Mouse (Mus musculus) liver, postnatal 0 days (tissue): Measurements from ENCODE around the gene Zfp583. TPM values are rescaled to one million over a fixed set of nuclear protein-coding genes. Genes with fewer than 3 reads are reported as not detected.

Source experiments
- ATAC-seq: fragments of 200-750 bp; cut with Nextera tagmentation; 2 replicates; pipeline ENCODE4 v1.8.0; 2017; ENCODE audit warnings: mild to moderate bottlenecking, moderate library complexity
- DNase-seq: peaks from one replicate; pipeline ENCODE4 v3.0.0-alpha.2; 2016
- H3K27ac ChIP-seq: fragments of 300-500 bp; sonication (generic); 2 replicates; pipeline ENCODE4 v1.5.1; 2014; ENCODE audit warnings: antibody characterized with exemption, moderate library complexity, mild to moderate bottlenecking, low read depth
- H3K27me3 ChIP-seq: fragments of 300-500 bp; sonication (generic); 2 replicates; pipeline ENCODE4 v1.6.1; 2014; ENCODE audit warnings: low read length, control low read depth, mixed read lengths; ENCODE audit not compliant: insufficient read depth
- H3K36me3 ChIP-seq: fragments of 300-500 bp; sonication (generic); replicated peaks from 2 replicates; pipeline ENCODE4 v1.6.1; 2014; ENCODE audit warnings: mild to moderate bottlenecking, control low read depth, low read length, moderate library complexity, mixed read lengths; ENCODE audit not compliant: insufficient read depth
- H3K4me1 ChIP-seq: fragments of 300-500 bp; sonication (generic); 2 replicates; pipeline ENCODE4 v1.6.1; 2014; ENCODE audit warnings: antibody characterized with exemption, mild to moderate bottlenecking, control low read depth; ENCODE audit not compliant: insufficient read depth
- H3K4me2 ChIP-seq: fragments of 300-500 bp; sonication (generic); 2 replicates; pipeline ENCODE4 v1.6.1; 2014; ENCODE audit warnings: low read depth, mild to moderate bottlenecking, low read length, moderate library complexity, mixed read lengths
- H3K4me3 ChIP-seq: fragments of 300-500 bp; sonication (generic); 2 replicates; pipeline ENCODE4 v1.5.1; 2014; ENCODE audit warnings: low read depth, low read length
- H3K9ac ChIP-seq: fragments of 300-500 bp; sonication (generic); replicated peaks from 2 replicates; pipeline ENCODE4 v1.6.1; 2014; ENCODE audit warnings: mild to moderate bottlenecking, moderate library complexity
- H3K9me3 ChIP-seq: fragments of 300-500 bp; sonication (generic); 2 replicates; pipeline ENCODE4 v1.6.1; 2016; ENCODE audit warnings: mild to moderate bottlenecking, control low read depth, low read length, mixed read lengths
- CTCF ChIP-seq: sonication (generic); IDR thresholded peaks from 2 replicates; pipeline ENCODE4 v1.5.1; 2016; ENCODE audit warnings: antibody characterized with exemption, low read depth
- EP300 ChIP-seq: IDR thresholded peaks from 2 replicates; pipeline ENCODE4 v1.6.1; 2016; ENCODE audit warnings: antibody characterized with exemption, low read depth, mild to moderate bottlenecking
- WGBS: fragments of 180-500 bp; shearing (Covaris S2); extraction: QIAGEN DNeasy Blood & Tissue Kit; methylation state at CpG from one replicate; pipeline ENCODE4 v1.1.7; 2014; ENCODE audit not compliant: insufficient replicate concordance; 5-methylcytosine and 5-hydroxymethylcytosine counted together
- polyA plus RNA-seq: library from polyadenylated mRNA; unstranded; fragments of >200 nt; fragmentation: Nextera tagmentation; extraction: Ambion mirVana; gene quantifications from 2 replicates; pipeline ENCODE4 v1.2.1, GENCODE M21; 2015

Gene Zfp583
- polyA plus RNA-seq, 1 experiment from 2014 or later = 0.36 TPM

DNA sequence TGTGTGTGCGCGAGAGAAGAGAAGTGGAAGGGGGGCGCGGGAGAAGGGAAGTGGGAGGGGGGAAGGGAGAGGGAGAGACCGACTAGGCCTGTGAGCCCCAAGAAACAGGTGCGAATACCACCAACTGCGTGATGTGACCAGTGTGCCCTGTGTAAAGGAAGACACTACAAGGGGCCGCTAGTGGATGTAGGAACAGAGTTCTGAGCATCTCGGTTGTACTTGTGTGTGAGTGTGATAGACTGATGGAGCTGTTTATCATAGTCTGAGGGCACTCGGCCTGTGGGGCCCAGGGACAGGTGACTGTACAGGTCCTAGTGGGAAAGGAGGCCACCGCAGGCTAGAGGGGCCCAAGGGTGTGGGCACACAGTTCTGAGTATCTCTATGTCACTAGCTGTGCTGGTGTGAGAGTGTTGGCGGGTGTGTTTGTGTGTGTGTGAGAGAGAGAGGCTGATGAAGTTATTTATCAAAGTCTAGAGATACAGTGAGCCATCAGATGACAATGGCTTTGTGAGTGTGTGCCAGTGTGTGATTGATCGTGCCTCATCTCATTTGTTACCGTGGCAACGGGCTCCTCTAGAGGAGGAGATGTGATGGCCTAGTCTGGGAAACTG is 44.1 kb downstream of the Zfp583 start:
- ATAC-seq (peak; percentile 4; the same call in 1 of the 2 replicates), DNase-seq (peak; percentile 24)
- Histone ChIP-seq H3K4me1 (peaks cover 4% of the 10 kb centered on the region), H3K9ac (peak overlapping the region; percentile 46), H3K4me3 (peak overlapping the region; percentile 61), H3K9me3 (no peaks in the 10 kb centered on the region), H3K36me3 (no peaks in the 10 kb centered on the region; the same call in 1 of the 2 replicates), H3K27me3 (no peaks in the 10 kb centered on the region), H3K4me2 (peak overlapping the region; percentile 89), H3K27ac (no peak overlapping the region)
- 29% methylated on average over 15 of the region's 15 CpGs for WGBS
- TF ChIP-seq EP300 (no peak), CTCF (no peak)

DNA sequence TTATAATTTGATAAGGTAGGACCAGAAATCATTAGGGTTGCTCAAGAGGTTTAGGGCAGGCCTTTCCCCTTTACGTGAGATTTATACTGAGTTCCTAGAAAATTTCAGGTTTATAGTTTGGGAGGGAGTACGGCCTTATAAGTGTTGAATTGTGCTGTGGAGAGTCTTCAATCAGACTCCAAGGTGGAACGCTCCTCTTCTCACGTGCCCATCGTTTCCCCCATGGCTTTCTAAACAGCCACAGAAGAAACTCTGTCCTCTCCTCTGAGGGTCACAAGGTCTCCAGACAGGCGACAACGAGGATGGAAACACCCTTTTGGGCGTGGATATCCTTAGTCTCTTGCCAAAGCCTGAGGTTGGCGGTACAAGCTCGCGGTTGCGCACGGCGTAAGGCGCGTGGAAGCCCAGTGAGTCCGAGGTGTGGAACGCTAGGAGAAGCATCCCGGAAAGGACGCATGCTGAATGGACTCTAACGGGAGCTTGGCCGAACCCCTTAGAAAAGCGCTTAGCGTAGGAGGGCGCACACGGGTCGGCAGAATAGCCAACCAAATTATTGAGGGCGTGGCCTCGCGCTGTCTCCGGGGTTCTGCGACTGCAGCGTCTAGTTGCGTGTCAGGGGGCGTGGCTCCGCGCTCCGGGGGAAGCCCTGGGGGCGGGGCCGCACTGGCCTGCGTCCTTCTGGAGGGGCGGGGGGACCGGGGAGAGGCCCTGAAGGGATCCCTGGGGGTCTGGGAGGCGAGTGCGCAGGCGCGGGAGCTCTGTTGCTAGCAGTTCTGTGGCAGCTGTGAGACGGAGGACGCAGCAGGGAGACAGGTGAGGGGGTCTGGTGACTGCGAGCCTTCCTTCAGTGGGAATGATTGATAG is 45.0 kb downstream of the Zfp583 start, which contains the start of gene Zfp667:
TSS of gene Zfp667 (plus strand) at position 738 of the 864 bp plus-strand sequence.
- Histone ChIP-seq H3K9me3 (no peaks in the 10 kb centered on the region), H3K9ac (peak within 1 kb of the TSS; percentile 46), H3K4me1 (peaks cover 4% of the 10 kb centered on the region), H3K27me3 (no peaks in the 10 kb centered on the region), H3K27ac (peak within 1 kb of the TSS; percentile 49; the same call in 1 of the 2 replicates), H3K4me2 (peak within 1 kb of the TSS; percentile 89), H3K4me3 (peak within 1 kb of the TSS; percentile 61), H3K36me3 (no peaks in the 10 kb centered on the region; the same call in 1 of the 2 replicates)
- TF ChIP-seq CTCF (no peak; the same call in 1 of the 2 replicates), EP300 (no peak)
- ATAC-seq (peak; percentile 85), DNase-seq (peak; percentile 96)
- WGBS = 3% methylated on average over 39 of the region's 50 CpGs

DNA sequence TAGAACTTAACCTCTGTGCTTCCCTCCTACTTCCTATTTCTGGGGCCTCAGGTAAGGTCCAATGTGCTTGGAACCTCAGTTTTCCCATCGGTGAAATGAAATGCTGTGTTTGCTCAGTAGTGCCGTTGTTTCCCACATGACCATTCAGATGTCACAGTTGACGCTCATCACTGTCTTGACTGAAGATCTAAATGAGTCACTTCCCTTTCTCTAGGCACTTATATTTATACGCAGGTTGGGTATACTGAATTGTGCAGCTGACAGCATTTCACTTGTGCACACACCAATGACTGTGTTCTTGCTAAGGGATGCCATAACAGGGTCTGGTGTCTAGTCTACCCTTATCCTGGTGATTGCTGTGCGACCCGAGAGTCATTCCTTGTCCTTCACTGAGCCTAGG is 45.7 kb downstream of the Zfp583 start:
- Histone ChIP-seq H3K9me3 (no peaks in the 10 kb centered on the region), H3K9ac (no peak overlapping the region), H3K27me3 (no peaks in the 10 kb centered on the region), H3K4me2 (peak overlapping the region; percentile 89; the same call in 1 of the 2 replicates), H3K36me3 (no peaks in the 10 kb centered on the region; the same call in 1 of the 2 replicates), H3K4me3 (no peak overlapping the region), H3K27ac (no peak overlapping the region), H3K4me1 (peaks cover 4% of the 10 kb centered on the region)
- 65% methylated on average over 6 of the region's 6 CpGs for WGBS
- TF ChIP-seq CTCF (no peak), EP300 (no peak)
- DNase-seq (no peak), ATAC-seq (no peak)

DNA sequence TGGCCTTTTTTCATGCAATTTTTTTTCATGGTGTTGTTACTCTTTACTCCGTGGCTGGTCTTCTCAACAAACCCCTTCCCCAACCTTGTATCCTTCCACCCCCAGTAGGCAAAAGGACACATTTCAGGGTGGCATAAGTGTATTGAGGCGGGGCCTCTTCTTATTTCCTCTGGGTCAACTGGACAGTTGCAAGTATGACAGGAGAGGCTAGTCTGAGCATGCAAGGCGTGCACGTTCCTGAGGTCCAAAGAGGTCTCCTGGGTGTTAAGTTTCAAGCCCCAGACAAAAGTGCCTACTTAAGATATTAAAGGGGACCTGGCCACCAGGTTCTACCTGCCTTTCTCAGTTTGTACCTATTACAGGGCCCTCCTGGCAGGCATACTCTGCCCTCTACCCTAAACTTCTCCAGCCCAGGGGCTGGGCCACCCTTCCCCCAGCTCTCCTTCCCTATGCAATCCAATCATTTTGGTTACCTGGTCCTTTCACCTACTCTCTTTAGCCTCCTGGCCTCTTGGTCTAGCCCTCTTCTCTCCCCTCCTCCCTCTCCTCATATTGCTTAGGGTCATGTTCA is 46.6 kb downstream of the Zfp583 start:
- Histone ChIP-seq H3K4me3 (no peak overlapping the region), H3K27ac (no peak overlapping the region), H3K27me3 (no peaks in the 10 kb centered on the region), H3K9ac (no peak overlapping the region), H3K4me1 (peaks cover 4% of the 10 kb centered on the region), H3K4me2 (no peak overlapping the region), H3K9me3 (no peaks in the 10 kb centered on the region), H3K36me3 (no peaks in the 10 kb centered on the region)
- TF ChIP-seq EP300 (no peak), CTCF (no peak)
- no peak for DNase-seq
- no peak for ATAC-seq
- 77% methylated on average over 4 of the region's 4 CpGs for WGBS

DNA sequence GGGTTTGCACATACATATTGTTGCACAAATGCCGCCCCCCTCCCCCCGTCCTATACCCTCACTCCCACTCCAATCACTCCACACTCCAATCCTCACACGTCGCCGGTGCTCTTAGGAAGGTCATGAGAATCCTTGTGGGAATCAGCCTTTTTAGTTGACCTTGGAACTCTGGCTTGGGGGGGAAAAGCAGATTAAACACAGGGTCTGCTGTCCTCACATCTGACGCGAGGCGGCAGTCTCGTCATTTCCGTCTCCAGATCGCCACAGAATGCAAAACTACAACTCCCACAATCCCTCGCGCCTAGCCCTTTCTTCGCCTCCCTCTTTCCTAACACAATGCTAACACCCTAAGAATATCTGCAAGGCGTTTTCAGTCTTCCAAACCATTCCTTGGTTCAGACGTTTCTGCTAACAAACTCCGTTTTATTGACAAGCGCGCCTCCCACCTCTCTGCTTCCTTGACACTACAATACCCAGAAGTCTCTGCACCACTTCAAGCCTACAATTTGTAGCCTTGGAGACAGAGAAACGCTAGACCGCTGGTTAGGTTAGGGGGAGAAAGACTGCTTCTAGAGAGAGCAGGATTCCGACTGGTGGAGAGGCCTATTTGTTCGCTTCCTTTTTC is 47.5 kb downstream of the Zfp583 start:
- peaks cover 4% of the 10 kb centered on the region for H3K4me1 ChIP-seq
- ATAC-seq (peak; percentile 65), DNase-seq (peak; percentile 85)
- H3K4me3 ChIP-seq = peak overlapping the region; percentile 74
- H3K4me2 ChIP-seq = peak overlapping the region; percentile 83
- H3K27ac ChIP-seq = peak overlapping the region; percentile 86
- H3K27me3 ChIP-seq = no peaks in the 10 kb centered on the region
- H3K9ac ChIP-seq = peak overlapping the region; percentile 71
- H3K36me3 ChIP-seq = no peaks in the 10 kb centered on the region
- WGBS = under 1% methylated on average over 23 of the region's 23 CpGs
- peak; percentile 71 for TF ChIP-seq CTCF
- TF ChIP-seq EP300 = no peak
- no peaks in the 10 kb centered on the region for H3K9me3 ChIP-seq
